Mouse (Mus musculus) CH12F3 (cell line): Measurements from ENCODE around the gene Kin.

Experiments used
- in situ Hi-C: fragments of 300-500 bp; cut with MboI; formaldehyde crosslinking; loops from 2 replicates; pipeline ENCODE4 v1.14.3; 2020; ENCODE audit warnings: low sequenced_read_pairs

Kin gene

DNA sequence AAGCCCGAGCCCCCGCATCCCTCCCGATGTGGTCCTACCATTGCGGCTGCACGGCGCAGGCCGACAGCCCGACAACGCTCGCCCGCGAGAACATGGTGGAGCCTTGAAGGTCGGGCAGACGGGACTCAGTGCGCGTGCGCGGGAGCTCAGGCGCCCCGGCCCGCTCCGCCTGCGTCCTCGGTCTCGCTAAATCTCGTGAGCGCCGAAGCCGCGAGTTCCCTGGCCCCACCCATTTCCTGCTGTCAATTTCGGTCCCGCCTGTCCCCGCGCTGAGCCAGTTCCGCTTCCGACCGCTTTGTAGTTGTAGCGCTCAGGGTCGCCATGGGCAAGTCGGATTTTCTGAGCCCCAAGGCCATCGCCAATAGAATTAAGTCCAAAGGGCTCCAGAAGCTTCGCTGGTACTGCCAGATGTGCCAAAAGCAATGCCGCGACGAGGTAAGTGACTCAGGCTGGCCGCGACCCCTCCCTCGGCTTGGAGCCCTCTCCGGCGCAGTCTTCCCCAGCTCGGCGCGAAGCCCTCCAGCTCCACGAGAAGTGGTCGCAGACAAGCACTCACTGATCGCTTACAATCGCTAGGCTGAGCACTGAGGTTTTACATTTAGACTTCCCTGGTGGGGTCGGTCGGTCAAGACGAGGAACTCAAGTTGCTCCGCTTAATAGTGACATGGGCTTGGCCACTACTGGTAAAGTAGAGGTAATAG lies at the start of gene Kin, which contains the start of gene Atp5c1:
Kin (plus strand) TSS at position 284 of the 701 bp plus-strand sequence.
Atp5c1 (minus strand) TSS at position 201 of the 701 bp plus-strand sequence.
- in situ Hi-C loops: no loop called here

DNA sequence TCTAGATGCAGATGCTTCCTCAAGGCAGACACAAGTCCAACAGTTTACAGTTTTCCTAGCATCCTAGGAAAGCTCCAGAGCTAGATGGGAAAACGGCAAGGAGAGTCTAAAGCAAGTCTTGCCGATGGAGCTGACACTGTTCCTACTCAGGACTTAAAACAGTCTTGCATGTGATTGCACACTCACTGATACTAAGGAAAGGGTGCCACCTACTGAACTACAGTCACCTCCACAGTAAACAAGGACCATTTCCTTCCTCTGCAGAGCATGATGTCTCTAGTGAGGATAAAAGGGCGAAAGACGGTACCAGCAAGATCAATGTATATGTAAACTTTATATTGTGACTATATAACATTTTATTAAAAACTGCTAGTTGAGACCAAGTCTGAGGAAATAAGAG lies 46.7 kb upstream of the Kin start:
- in situ Hi-C loops: no loop called here

DNA sequence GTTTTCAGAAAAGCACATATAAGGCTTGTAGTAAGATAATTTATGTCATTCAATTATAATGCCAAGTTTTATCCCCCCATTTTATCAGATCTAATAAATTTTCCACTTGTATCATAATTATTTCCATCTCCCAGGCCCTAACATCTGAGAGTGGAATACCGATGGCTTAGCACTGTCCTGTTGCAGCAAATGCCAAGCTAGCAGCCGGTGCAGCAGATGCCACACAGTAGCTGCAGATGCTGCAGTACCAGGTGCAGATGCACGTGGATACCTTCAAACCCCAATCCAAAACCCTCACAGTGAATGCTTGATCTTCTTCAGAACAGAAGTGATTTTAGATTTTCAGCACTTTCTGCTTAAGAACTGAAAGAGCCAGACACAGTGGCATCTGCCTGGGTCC lies 45.4 kb upstream of the Kin start:
- in situ Hi-C loops: no loop called here

DNA sequence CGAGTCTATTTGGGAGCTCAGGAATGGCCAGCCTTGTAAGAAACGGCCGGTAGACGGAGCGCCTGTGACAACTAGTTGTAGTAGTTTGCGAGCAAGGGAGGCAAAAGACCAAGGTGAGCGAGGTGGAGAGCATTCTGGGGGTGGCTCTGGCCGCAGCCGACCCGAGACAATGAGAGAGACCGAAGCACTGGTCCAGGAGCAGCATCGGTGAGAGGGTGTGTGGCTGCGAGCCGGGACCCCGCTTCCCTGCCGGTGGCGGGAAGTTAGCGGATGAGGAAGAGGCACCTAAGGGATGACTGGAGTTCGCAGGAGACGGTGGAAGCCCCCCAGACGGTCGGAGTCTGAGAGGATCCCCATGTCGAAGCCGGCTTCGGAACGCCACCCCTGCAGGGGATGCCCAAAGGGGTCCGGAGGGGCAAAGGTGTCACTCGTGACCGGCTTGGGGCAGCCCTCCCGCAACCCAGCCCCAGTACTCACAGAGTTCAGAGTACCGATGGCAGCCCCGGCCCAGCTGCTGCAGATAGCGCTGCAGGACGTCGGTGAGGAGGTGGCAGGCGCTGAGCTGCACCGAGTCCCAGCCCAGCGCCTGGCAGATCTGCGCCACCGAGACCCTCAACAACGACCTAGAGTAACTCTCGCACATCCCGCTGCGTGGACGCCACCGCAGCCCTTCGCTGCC lies 32.5 kb upstream of the Kin start:
- in situ Hi-C loops: no loop called here

DNA sequence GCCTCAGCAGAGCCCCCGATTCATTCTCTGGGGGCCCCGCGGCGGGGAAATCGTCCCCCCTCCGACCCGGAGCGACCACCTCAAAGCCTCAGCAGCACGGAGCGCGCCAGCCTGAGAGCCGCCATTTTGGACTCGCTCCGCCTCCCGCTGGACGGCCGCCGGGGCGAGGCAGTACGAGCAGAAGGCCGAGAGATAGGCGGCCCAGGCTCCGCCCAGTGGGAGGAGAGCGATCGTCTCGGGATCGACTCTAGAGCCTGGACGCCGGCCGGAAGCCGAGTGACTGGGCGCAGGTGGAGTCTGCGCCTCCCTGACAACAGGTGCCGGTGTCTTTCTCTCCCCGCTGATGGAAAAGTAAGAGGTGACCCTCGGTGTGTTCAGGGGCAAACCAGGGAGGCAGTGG lies 31.9 kb upstream of the Kin start, which contains the start of gene Taf3:
Taf3 (minus strand) TSS at position 136 of the 400 bp plus-strand sequence.
- in situ Hi-C loops: no loop called here

DNA sequence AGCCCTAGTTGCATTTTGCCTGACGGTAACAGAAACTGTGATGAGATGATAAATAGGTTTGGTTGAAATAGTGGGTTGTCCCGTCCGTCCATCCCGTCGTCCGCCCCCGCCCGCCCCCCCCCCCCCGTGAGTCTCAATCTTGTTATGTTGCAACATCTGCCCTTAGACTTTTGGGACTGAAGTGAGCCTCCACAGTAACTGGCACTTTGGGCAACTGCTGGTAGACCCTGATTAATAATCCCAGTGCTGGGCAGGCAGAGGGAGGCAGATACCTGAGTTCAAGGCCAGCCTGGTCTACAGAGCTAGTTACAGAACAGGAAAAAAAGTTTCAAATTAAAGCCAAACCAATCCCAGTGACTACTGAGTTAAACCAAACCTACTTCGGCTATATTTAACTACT lies 30.9 kb upstream of the Kin start:
- in situ Hi-C loops: no loop called here

DNA sequence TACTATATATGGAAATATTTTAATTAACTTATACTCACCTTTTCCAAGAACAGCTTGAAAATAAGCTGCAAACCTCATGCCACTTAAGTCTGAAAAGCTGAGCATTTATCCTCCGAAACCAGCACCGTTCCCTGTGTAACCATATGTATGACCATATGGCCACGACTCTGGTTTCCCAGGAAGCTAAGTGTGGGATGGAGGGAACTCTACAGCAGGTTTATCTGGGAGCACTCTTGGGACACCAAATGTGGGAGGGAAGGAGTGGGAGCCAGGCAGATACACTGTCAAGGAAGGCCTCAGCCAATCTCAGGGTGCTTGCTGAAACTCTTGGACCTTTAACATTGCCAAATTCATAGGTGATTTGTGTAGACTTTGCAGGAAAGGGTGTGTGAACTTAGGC lies 29.5 kb upstream of the Kin start:
- in situ Hi-C loops: no loop called here

DNA sequence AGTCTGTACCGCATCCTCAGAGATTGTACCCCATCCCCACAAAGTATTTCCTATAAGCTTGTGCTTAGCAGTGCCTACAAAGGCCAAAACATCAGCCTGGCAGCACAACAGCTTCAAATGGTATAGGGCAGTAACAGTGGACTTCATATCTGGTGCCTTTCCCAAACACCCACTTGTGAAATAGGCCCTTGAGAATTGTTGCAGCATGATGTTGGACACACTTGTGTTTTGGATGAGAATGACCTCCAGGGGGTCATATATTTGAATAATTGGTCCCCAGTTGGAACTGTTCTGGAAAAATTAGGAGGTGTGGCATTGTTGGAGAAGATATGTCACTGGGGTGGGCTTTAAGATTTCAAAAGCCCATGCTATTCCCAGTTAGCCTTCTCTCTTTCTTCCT lies 28.4 kb upstream of the Kin start:
- in situ Hi-C loops: no loop called here

DNA sequence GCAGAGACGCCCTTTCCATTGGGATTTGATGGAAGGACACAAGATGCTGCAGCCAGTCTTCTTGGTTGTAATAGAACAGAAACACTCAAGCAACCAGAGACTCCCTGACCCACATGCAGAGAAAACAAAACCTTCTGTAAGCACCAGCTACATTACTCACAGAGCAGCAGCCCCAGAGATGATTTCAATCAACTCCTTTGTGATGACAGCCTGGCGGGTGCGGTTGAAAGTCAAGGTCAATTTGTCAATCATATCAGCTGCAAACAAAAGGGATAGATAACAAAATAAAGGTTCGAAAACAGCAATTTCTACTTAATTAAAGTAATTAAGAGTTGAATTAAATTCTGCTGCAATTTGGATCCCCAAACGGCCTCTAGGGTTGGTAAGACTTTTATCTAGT lies 21.6 kb upstream of the Kin start:
- in situ Hi-C loops: no loop called here

DNA sequence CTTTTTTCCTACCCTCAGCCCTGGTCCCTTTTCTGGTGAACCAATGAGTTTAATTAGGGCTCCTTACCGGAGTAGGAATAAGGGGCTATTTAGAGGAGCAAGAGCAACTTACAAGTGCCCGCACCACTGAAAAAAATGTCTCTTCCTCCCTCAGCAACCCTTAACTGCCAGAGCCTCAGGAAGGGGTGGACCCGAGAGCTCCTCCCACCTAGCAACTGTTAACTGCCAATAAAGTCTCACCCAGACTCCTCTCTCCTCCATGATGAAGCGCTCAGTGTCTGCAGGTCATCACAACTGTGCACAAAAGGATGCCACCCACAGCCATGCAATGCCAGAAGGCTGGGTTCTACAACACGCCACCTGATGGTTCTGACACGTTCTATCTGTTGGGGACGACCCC lies 8.6 kb upstream of the Kin start:
- in situ Hi-C loops: no loop called here

DNA sequence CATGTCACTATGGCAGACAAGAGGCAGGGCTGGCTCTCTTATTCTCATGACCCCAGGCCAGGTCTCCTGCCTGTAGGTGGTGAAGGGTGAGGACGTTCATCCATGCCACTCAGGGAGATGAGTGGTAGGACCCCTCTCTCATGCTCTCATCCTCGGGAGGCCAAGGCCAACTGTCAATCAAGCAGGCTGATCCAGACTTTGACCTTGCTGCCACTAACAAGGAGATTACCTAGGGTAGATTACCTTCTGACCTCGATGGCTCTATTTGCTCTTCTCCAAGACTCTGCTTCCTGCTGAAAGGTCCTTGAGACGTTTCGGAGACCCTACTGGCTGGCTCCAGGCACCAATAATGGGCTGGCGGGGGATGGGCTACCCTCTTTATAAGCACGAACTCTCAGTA lies 5.9 kb upstream of the Kin start:
- in situ Hi-C loops: no loop called here

DNA sequence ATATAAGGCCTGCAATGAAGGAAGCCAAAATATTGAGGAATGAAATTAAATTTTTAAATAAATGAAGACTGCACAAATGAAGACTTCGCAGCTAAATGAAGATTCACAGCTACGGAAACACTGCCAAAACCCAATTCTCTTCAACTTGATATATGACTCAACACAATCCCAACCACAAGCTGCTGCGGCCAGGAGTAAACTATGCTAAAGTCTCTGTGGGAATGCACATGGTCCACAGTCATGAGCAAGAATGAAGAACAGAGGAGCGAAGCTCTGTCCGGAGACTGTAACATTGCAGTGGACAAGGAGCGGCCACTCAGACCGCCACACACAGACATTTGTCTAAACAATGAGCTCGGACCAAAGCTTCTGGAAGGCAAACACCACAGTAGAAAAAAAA lies 3.7 kb upstream of the Kin start:
- in situ Hi-C loops: no loop called here

DNA sequence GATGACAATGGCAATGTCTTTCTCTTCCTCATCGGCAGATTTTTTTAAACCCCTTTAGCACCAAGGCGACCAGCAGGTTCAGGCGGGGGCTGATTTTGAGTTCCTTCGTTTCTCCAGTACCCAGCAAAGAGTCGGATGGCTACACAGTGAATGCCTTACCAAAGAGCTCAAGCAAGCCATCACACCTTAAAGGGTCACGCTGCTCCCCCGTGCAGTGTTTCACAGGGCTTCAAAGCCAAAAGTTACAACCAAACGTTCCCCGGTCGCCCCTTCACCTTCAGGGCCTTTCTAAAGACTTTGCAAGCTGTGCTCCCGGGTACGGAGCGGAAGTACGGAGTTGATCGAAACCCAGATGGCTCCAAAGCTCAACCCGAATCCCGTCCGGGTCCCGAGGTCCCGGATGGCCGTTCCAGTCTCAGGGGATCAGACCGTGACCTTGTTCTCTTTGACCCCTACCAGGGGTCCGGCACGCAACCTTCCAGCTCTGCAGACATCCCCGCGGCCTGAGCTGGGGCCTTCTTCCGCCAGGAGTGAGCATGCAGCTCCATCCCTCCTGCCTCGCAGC lies 566 bp upstream of the Kin start:
- in situ Hi-C loops: no loop called here

DNA sequence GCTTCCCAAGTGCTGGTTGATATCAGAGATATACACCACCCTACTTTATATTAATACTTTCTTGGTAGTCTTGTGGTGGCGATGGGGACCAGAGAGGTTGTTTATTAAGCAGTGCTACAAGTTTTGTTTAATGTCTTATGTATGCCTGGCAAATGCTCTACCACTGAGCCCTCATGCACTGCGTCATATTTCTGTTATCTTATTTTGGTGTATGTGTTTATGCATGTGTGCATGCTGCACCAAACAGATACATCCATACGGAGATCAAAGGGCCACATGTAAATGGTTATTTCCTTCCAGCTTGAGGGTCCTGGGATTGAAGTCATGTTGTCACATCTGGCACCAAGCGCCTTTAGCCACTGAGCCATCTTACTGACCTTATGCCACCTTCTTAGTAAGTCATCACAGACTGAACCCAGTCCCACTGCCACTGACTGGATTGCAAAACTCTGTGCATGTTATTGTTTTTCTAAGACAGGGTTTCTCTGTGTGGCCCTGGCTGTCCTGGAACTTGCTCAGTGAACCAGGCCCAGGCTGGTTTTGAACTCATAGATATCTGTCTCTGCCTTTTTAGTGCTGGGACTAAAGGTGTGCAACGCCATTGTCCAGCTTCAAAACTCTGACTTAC lies 1.2 kb downstream of the Kin start:
- in situ Hi-C loops: no loop called here

DNA sequence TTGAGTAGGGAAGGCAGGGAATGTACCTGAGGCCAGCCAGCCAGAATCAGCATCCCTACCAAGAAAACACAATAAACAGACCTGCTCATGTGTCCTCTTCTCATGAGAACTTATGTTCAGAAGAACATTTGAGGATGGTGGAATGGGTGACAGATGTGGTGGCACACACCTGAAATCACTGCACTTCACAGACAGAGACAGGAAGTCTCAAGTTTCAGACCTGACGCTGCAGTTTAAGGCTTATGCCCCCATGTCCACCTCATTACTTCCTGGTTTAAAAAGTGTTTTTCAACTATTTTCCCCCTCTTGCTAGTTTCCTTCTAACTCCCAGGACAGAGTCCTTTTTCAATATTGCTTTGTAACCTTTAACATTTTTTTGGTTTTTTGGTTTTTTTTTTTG lies 2.3 kb downstream of the Kin start:
- in situ Hi-C loops: no loop called here

DNA sequence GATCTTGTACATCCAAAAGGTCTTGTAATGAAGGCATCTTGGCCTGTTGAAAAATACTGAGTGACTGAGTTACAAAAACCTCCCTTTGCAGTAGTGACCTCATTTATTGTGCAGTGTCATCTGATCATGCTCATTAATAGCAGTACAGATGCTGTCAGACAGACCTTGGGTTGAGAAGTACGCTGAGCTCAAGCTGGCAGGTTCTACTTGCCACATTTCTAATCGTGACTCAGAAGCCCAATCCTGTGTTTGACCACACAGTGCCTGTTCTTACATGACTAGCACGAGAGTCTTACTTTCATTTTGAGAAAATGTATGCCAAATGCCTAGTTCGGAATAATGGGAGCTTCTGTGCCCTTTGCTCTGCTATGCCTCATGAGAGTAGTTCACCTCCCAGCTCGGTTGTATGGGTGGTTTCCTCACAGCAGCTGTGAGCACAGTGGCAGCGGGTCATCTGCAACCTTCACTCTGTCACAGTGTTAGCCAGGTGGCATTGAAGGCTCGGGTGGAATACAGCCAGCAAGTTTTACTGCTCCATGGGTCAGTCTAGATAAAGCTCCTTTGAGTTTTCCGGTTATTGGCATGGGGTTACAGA lies 7.0 kb downstream of the Kin start:
- in situ Hi-C loops: no loop called here

DNA sequence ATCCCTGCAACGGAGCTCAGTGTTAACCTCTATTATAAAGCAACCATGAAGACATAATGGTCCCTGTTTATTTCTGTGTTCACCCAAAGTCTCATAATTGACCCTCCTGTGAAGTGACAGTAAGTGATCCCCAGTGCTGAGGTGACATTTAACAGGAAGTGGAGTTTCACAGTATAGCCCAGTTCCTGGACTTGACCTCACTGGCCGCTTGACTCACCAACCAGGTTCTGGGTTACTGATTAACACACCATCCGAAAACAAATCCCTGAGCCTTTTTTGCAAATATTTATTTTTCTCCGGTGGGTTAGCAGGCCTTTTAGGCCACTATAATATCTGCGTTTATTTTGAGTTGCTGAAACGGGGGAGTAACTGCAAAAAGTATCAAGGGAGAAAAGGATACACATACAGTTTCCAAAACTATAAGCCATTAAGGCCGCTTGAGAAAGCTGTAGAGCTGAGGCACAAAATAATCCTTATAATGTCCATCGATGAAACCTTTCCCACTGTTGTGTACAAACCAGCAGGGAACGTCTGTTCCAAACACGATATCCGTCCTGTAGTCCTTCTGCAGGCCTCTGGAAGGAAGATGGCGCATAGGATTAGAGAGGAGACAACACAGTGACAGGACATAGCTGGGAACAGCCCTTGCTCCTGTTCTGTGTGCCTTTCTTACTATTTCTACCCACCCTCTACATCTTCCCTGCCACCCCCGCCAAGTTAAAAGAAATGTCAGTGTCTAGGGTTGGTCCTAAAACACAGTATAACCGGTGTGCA lies 14.1 kb downstream of the Kin start:
- in situ Hi-C loops: no loop called here

DNA sequence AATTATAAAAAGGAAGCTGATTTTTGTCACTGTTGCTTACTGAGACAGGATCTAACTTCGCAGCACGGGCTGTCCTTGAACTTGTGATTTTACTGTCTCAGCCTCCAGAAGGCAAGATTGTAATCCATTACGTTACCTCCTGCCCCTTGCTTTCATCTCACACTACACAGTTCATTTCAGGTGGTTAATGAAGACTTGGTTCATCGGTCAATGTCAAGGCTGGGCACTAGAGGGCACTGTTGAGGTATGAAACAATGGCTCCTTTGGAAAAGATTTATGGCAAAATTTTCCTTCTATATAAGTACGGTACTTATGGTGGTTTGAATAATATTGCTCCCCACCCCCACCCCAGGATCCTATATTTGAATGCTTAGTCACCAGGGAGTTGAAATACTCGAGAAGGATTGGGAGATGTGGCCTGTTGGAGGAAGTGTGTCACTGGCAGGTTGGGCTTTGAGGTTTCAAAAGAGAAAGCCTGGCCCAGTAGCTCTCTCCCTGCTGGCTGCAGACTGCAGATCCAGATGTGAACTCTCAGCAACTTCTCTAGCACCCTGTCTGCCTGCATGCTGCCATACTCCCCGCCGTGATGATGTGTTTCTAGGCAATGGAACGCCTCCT lies 18.3 kb downstream of the Kin start:
- in situ Hi-C loops: no loop called here

DNA sequence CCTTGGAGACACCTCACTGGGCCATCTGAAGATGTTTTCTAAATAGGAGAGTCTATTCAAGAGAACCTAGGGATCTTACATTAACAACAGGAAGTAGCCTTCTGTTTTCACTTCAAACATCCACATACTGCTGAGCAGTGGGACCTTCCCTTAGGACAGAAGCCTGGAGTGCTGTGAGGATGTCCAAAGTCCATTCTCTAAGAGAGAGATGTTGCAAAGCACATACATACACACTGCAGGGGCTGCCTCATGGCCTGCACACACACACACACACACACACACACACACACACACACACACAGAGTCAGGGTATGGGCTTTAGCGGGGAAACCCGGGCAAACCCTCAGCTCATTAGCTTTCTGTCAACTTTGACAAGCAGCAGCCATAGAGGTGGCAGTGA lies 20.1 kb downstream of the Kin start:
- in situ Hi-C loops: loop anchor here (10.0 kb wide), 1 partner anchor 194 kb away; no protein-coding TSS in a partner anchor

DNA sequence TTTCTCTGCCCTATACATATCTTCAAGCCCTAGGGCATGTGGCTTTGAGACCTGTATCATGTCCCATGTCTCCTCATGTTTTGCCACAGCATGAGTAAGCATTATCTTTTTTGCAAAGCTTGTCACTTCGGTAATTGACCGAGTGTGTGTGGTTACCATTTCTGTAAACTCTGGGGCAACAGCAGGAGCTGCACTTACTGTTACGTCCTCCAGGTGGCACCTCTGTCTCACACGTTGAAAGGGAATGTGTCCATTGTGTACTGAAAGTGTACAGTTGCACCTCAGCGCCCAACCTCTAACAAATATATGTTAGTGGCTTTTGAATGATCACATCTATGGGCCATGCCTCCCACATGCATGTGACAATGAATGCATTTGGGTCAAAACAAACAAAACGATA lies 20.8 kb downstream of the Kin start:
- in situ Hi-C loops: loop anchor here (10.0 kb wide), 1 partner anchor 194 kb away; no protein-coding TSS in a partner anchor
